Mouse (Mus musculus) G1E (cell line): ENCODE data around the gene Six3.

ENCODE experiments used
- CTCF ChIP-seq: IDR thresholded peaks from 2 replicates; pipeline ENCODE4 v1.5.1; 2012; ENCODE audit warnings: low read depth, low read length, inconsistent platforms, mixed read lengths
- GATA1 ChIP-seq: IDR thresholded peaks from 2 replicates; pipeline ENCODE4 v1.6.1; 2012; ENCODE audit warnings: borderline replicate concordance, low read length, inconsistent platforms, mixed read lengths
- POLR2AphosphoS5 ChIP-seq: IDR thresholded peaks from 2 replicates; pipeline ENCODE4 v1.6.1; 2012; ENCODE audit warnings: low read depth, low read length, inconsistent platforms; ENCODE audit not compliant: insufficient replicate concordance
- TAL1 ChIP-seq: conservative IDR thresholded peaks from 2 replicates; pipeline ENCODE4 v1.6.1; 2012; ENCODE audit warnings: low read depth, low read length, inconsistent platforms, mixed read lengths

- TF ChIP-seq CTCF (no peak), TAL1 (no peak), POLR2AphosphoS5 (no peak), GATA1 (no peak)
Measured at GRCm38 (mm10) chr17:85599520-85599919, 13.9 kb upstream of the Six3 start.
